Mouse (Mus musculus) midbrain, embryonic 15.5 days (tissue): ENCODE results near the gene Fos. TPM values are rescaled to one million over a fixed set of nuclear protein-coding genes. Genes with fewer than 3 reads are reported as not detected.
"Not testable (repeated sequence)": the region's sequence is repeated elsewhere in the genome, so short reads cannot be mapped to it uniquely, and the experiment has no call there.

ENCODE experiments used
- ATAC-seq: fragments of 200-750 bp; cut with Nextera tagmentation; replicated peaks from 2 replicates; pipeline ENCODE4 v1.8.0; 2017; ENCODE audit warnings: moderate TSS enrichment
- H3K27ac ChIP-seq: fragments of 300-500 bp; sonication (generic); 2 replicates; pipeline ENCODE4 v1.5.1; 2015; ENCODE audit warnings: mild to moderate bottlenecking, inconsistent platforms
- H3K27me3 ChIP-seq: fragments of 300-500 bp; sonication (generic); replicated peaks from 2 replicates; pipeline ENCODE4 v1.6.1; 2015; ENCODE audit warnings: inconsistent platforms
- H3K36me3 ChIP-seq: fragments of 300-500 bp; sonication (generic); replicated peaks from 2 replicates; pipeline ENCODE4 v1.6.1; 2015; ENCODE audit warnings: inconsistent platforms
- H3K4me1 ChIP-seq: fragments of 300-500 bp; sonication (generic); 2 replicates; pipeline ENCODE4 v1.6.1; 2015; ENCODE audit warnings: inconsistent platforms
- H3K4me2 ChIP-seq: fragments of 300-500 bp; sonication (generic); 2 replicates; pipeline ENCODE4 v1.6.1; 2015; ENCODE audit warnings: inconsistent platforms, mild to moderate bottlenecking, moderate library complexity
- H3K4me3 ChIP-seq: fragments of 300-500 bp; sonication (generic); 2 replicates; pipeline ENCODE4 v1.5.1; 2015; ENCODE audit warnings: mild to moderate bottlenecking, inconsistent platforms
- H3K9ac ChIP-seq: fragments of 300-500 bp; sonication (generic); 2 replicates; pipeline ENCODE4 v1.6.1; 2015; ENCODE audit warnings: mild to moderate bottlenecking, inconsistent platforms
- H3K9me3 ChIP-seq: fragments of 300-500 bp; sonication (generic); 2 replicates; pipeline ENCODE4 v1.6.1; 2016; ENCODE audit warnings: inconsistent platforms
- WGBS: fragments of 180-500 bp; shearing (Covaris S2); methylation state at CpG from one replicate; pipeline ENCODE4 v1.1.7; 2015; ENCODE audit warnings: mixed read lengths; 5-methylcytosine and 5-hydroxymethylcytosine counted together
- polyA plus RNA-seq: library from polyadenylated mRNA; unstranded; fragments of >200 nt; fragmentation: Nextera tagmentation; extraction: Ambion mirVana; gene quantifications from 2 replicates; pipeline ENCODE4 v1.2.1, GENCODE M21; 2015

The Fos gene
- polyA plus RNA-seq, 1 experiment from 2014 or later = 1.4 TPM

DNA sequence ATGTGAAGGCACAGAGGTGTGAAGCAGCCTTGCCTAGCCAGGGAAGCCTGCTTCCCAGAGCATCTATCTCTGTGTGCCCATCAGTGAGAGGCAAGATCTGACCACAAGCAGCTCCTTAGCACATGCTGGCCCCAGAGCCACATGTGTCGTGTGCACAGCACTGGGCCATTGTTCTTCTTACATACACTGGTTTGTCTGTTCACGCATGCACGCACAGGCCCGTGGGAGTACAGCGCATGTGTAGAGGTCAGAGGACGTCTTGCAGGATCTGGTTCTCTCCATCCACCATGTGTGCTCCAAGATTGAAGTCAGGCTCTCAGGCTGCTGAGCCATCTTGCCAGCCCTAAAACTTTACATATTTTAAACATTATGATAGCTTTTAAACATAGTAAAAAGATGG is 47.4 kb downstream of the Fos start:
- Histone ChIP-seq H3K27me3 (no peaks in the 10 kb centered on the region), H3K4me3 (no peak overlapping the region), H3K4me2 (no peak overlapping the region), H3K27ac (no peak overlapping the region), H3K9ac (no peak overlapping the region), H3K4me1 (0 out of 2 replicates have a peak, but pooled peaks cover 5% of the 10 kb centered on the region), H3K36me3 (no peaks in the 10 kb centered on the region), H3K9me3 (no peaks in the 10 kb centered on the region)
- no peak for ATAC-seq
- 78% methylated on average over 6 of the region's 6 CpGs for WGBS

DNA sequence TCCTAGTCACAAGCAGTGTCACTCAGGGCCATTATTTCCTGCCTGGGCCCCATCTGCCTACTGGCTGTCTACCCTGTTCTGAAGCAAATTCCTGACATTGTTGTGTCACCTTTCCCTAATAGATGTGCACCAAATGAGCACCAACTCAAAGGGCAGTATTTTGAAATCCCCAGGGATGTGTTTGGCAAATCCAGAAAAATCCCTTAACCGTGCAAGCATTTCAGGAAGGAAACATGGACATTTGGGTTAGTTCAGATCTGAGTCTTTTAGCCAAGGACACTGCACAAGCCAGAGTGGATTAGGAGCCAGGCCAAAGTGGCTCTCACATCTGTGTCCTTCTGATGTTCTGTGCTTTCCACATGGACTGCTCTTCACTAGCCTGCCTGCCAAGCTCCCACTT is 48.0 kb downstream of the Fos start:
- no peak for ATAC-seq
- H3K9ac ChIP-seq = no peak overlapping the region
- H3K9me3 ChIP-seq = no peaks in the 10 kb centered on the region
- no peak overlapping the region for H3K4me2 ChIP-seq
- no peak overlapping the region for H3K4me3 ChIP-seq
- no peak overlapping the region for H3K27ac ChIP-seq
- no peaks in the 10 kb centered on the region for H3K36me3 ChIP-seq
- no peaks in the 10 kb centered on the region for H3K27me3 ChIP-seq
- H3K4me1 ChIP-seq = 0 out of 2 replicates have a peak, but pooled peaks cover 5% of the 10 kb centered on the region
- 62% methylated on average over 1 of the region's 1 CpGs for WGBS

DNA sequence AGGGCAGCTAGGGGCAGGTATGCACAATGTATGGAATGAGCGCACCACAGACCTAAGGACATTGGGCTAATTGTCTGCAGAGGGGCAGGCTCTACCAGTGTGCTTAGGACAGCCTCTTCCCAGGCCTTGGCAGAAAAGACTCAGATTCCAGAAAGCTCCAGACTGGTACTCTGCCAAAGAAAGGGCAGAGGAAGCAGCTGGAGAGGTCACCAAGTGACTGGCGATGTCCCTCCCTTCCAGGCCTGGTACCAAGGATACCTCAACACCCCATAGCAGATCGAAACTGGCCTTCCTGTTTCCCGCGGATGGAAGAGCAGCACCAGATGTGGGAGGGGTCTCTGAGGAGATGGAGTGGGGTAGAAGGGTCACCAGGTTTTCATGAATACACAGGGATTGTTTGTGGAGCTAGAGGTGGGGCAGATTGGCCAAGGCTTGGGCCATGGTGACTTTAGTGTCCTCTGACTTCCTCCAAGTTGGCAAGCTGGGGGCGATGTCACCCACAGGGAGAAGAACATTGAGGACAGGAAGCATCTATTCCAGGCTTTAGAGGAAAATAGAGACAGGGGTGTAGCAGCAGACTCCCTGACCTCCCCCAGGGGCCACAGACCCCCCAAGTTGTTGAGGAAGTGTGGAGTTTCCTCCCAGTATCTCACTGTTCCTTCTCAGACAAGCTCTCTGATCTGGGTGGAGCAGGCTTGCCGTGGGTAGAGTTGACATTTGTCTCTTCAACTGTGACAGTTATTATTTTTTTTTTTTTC is 49.1 kb downstream of the Fos start:
- no peak overlapping the region for H3K27ac ChIP-seq
- H3K9me3 ChIP-seq = no peaks in the 10 kb centered on the region
- H3K4me1 ChIP-seq = 0 out of 2 replicates have a peak, but pooled peaks cover 5% of the 10 kb centered on the region
- no peaks in the 10 kb centered on the region for H3K27me3 ChIP-seq
- H3K36me3 ChIP-seq = no peaks in the 10 kb centered on the region
- 77% methylated on average over 7 of the region's 7 CpGs for WGBS
- ATAC-seq = no peak
- no peak overlapping the region for H3K4me3 ChIP-seq
- no peak overlapping the region for H3K9ac ChIP-seq
- no peak overlapping the region for H3K4me2 ChIP-seq

DNA sequence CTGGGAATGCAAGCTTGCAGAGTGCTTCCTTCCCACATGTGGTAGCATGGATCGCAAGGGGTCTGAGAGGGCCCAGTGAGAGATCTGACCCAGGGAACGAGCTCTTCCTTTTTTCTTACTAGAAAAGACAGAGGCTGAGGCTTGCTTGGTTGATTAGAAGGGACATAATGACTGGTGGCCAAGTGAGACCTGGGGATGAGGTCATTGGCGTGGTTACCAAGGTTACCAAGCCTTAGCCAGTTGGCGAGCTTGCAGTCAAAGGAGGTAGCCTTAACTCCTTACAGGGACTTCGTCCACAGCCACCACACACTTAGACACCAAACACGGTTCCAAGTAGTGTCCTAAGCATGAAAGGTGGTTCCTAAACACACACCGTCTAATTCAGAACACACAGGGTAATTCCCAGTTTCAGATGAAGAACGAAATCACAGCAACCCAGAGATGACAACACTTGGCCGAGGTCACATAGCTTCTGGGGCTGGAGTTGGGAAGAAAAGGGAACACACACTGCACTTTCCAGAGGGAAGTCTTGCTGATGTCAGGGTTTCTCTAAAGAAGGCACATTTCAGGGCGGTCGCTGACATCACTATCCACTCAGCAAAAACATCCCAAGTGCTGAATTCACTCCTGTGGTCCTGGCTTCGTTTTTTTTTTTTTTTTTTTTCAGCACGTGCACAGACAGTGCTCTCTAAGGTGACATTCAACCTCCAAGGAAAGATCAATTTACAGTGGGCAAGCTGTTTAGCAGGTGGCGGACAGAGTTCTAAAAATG is 49.9 kb downstream of the Fos start:
- no peaks in the 10 kb centered on the region for H3K9me3 ChIP-seq
- H3K27me3 ChIP-seq = no peaks in the 10 kb centered on the region
- H3K4me2 ChIP-seq = no peak overlapping the region
- no peak overlapping the region for H3K9ac ChIP-seq
- H3K4me1 ChIP-seq = 0 out of 2 replicates have a peak, but pooled peaks cover 5% of the 10 kb centered on the region
- 58% methylated on average over 14 of the region's 14 CpGs for WGBS
- ATAC-seq = no peak
- H3K27ac ChIP-seq = no peak overlapping the region
- no peaks in the 10 kb centered on the region for H3K36me3 ChIP-seq
- H3K4me3 ChIP-seq = no peak overlapping the region

DNA sequence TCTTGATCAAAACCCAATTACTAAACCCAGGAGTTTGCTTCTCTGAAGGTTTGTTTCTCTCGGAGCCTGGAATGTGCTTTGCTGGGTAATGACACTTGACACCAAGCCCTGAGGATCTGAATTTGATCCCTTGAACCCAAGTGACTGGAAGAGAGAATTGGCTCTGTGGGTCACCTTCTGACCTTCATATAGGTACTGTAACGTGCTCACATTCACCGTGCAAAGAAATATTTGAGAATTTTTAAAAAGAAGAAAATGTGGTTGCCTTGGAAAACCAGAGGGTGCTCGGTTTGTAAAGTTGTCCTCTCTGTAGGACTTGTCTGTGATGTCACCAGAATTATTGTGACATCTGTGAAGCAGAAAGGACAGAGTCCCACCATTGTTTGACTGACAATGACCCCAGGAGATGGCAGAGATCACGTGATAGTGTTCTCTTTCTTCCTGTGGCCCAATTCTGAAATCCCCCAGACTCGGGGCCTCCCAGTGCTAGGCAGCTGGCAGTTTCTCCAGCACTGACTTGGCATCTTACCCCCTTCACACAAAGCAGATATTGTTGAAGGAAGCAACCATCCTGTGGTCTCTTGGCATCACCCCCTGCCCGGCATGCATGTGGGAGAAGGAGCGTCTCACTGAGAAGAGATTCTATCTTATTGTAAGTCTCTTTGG is 50.6 kb downstream of the Fos start:
- Histone ChIP-seq H3K4me2 (no peak overlapping the region), H3K27ac (peak overlapping the region; percentile 43), H3K9ac (no peak overlapping the region), H3K36me3 (no peaks in the 10 kb centered on the region), H3K4me3 (no peak overlapping the region), H3K9me3 (no peaks in the 10 kb centered on the region), H3K27me3 (no peaks in the 10 kb centered on the region), H3K4me1 (0 out of 2 replicates have a peak, but pooled peaks cover 5% of the 10 kb centered on the region)
- ATAC-seq = 0 out of 2 replicates have a peak, but pooled peaks have one; percentile 45
- 28% methylated on average over 8 of the region's 8 CpGs for WGBS

DNA sequence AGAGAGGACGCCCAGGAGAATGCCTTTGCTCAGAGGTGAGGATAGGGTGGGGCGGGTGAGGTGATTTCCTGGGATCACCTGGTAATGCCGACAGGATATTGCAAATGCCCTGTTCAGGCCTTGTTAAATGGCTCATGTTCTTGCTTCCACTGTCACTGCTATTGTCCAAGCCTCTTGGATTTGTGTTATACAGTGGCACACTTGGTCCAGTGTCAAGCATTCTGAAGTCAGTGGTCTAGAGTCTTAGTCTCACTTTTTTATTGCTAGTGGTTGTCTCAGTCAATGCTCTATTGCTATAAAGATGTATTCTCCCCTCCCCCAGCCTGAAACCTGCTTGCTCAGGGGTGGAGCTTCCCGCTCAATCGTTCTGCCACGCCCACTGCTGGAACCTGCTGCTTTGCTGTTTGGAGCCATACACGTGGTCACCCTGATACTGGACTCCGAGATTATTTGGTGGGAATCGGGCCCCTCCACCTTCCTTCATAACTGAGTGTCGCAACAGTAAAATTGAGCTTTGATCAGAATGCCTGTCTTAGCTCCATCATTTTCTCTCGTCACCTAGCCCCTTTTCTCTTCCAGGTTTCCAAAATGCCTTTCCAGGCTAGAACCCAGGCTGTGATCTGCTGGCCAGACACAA is 51.3 kb downstream of the Fos start:
- not testable (repeated sequence) for H3K36me3 ChIP-seq, H3K4me2 ChIP-seq, H3K4me3 ChIP-seq, H3K27me3 ChIP-seq, H3K9ac ChIP-seq, H3K4me1 ChIP-seq, H3K9me3 ChIP-seq, ATAC-seq
- 62% methylated on average over 11 of the region's 11 CpGs for WGBS
- peak overlapping the region; percentile 43 for H3K27ac ChIP-seq

Other genes starting within 250 kb of the Fos start
- gene Mlh3, start 203.3 kb upstream of the Fos start, polyA plus RNA-seq = 8.1 and 9.5 TPM in 2 replicates
- 47.4 and 49.2 TPM in 2 replicates for gene Acyp1, start 185.5 kb upstream of the Fos start, polyA plus RNA-seq
- gene Zc2hc1c, start 185.3 kb upstream of the Fos start, polyA plus RNA-seq = 1.9 and 2.0 TPM in 2 replicates
- gene Nek9, start 134.5 kb upstream of the Fos start, polyA plus RNA-seq = 11.1 and 11.7 TPM in 2 replicates
- gene Tmed10, start 99.0 kb upstream of the Fos start, polyA plus RNA-seq = 172 and 173 TPM in 2 replicates
- 0.83 and 0.92 TPM in 2 replicates for gene Jdp2, start 125.1 kb downstream of the Fos start, polyA plus RNA-seq
- gene Batf, start 212.8 kb downstream of the Fos start, polyA plus RNA-seq = 1.1 and 1.5 TPM in 2 replicates